Mouse (Mus musculus): Measurements from ENCODE around the gene Mcm7. TPM values are rescaled to one million over a fixed set of nuclear protein-coding genes. Genes with fewer than 3 reads are reported as not detected.
A peak's percentile ranks its signal among the peaks of the same experiment; 100 is the strongest.

Mcm7 gene
- polyA plus RNA-seq, 1 experiment, result 7.1 TPM

- H3K36me3 ChIP-seq (ENCODE audit: control insufficient read depth), result peaks cover 41% of the 10 kb centered on the region
- TF ChIP-seq TAL1 (IDR thresholded peaks at IDR 0.05; ENCODE audit: low read length) (no peak), GATA1 (IDR thresholded peaks at IDR 0.05; ENCODE audit: low read length) (no peak)
- H3K4me1 ChIP-seq (ENCODE audit: control insufficient read depth), result peaks cover 39% of the 10 kb centered on the region
- H3K4me3 ChIP-seq (replicated peaks), result peak within 1 kb of the TSS; percentile 98
- no peaks in the 10 kb centered on the region for H3K9me3 ChIP-seq (ENCODE audit: control insufficient read depth, low read length)
- no peaks in the 10 kb centered on the region for H3K27me3 ChIP-seq (ENCODE audit: control insufficient read depth)
Measured at GRCm38 (mm10) chr5:138160842-138161665, 11.2 kb downstream of the Mcm7 start, which contains the start of gene Cops6. Cops6 (plus strand) TSS chr5:138161071.

- TF ChIP-seq TAL1 (IDR thresholded peaks at IDR 0.05; ENCODE audit: low read length) (no peak), GATA1 (IDR thresholded peaks at IDR 0.05; ENCODE audit: low read length) (no peak)
- Histone ChIP-seq H3K4me3 (replicated peaks) (peak overlapping the region; percentile 98), H3K9me3 (ENCODE audit: control insufficient read depth, low read length) (no peaks in the 10 kb centered on the region), H3K36me3 (ENCODE audit: control insufficient read depth) (peaks cover 33% of the 10 kb centered on the region), H3K27me3 (ENCODE audit: control insufficient read depth) (no peaks in the 10 kb centered on the region), H3K4me1 (ENCODE audit: control insufficient read depth) (peaks cover 41% of the 10 kb centered on the region)
Measured at GRCm38 (mm10) chr5:138160224-138160762, 11.9 kb downstream of the Mcm7 start.

DNA sequence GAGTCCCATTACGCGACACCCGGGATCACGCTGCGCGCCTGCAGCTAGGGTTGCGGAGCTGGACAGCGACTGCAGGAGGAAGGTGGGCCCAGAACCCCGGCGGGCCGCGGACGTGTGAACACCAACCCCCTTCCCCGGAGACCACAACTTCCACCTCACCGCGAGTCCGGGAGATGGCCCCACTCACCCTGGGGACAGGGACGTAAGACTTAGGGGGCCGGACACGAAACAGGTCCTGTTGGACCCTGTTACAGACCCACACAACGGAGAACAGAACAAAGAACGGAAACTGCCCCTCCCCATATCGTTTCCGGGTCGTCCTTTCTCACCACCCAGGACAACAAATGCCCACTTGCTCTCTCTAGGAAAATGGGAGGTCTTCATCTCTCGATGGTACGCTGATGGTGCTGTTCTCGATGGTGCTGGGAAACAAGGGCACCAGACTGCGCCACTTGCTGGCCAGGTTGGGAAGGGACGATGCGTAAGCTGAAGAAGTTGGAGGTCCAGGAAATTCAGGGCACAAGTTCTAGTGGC is 16.7 kb downstream of the Mcm7 start, which contains the start of gene Zfp113:
TSS of gene Zfp113 (minus strand) at position 302 of the 534 bp plus-strand sequence.
- TF ChIP-seq TAL1 (IDR thresholded peaks at IDR 0.05; ENCODE audit: low read length) (no peak), GATA1 (IDR thresholded peaks at IDR 0.05; ENCODE audit: low read length) (no peak)

GRCm38 (mm10) chr5:138154390-138154789 is 17.8 kb downstream of the Mcm7 start:
- no peak for TF ChIP-seq TAL1 (IDR thresholded peaks at IDR 0.05; ENCODE audit: low read length)
- no peak for TF ChIP-seq GATA1 (IDR thresholded peaks at IDR 0.05; ENCODE audit: low read length)
- peak overlapping the region; percentile 77 for H3K4me3 ChIP-seq (replicated peaks)
- no peaks in the 10 kb centered on the region for H3K27me3 ChIP-seq (ENCODE audit: control insufficient read depth)
- peaks cover 19% of the 10 kb centered on the region for H3K4me1 ChIP-seq (ENCODE audit: control insufficient read depth)
- H3K9me3 ChIP-seq (ENCODE audit: control insufficient read depth, low read length), result no peaks in the 10 kb centered on the region
- H3K36me3 ChIP-seq (ENCODE audit: control insufficient read depth), result peaks cover 24% of the 10 kb centered on the region

More for the DNA sequence above, 16.7 kb downstream of the Mcm7 start, which contains the start of gene Zfp113:
- no peaks in the 10 kb centered on the region for H3K27me3 ChIP-seq (ENCODE audit: control insufficient read depth)
- H3K4me3 ChIP-seq (replicated peaks), result peak within 1 kb of the TSS; percentile 77
- H3K9me3 ChIP-seq (ENCODE audit: control insufficient read depth, low read length), result no peaks in the 10 kb centered on the region
- peaks cover 24% of the 10 kb centered on the region for H3K4me1 ChIP-seq (ENCODE audit: control insufficient read depth)
- peaks cover 19% of the 10 kb centered on the region for H3K36me3 ChIP-seq (ENCODE audit: control insufficient read depth)

DNA sequence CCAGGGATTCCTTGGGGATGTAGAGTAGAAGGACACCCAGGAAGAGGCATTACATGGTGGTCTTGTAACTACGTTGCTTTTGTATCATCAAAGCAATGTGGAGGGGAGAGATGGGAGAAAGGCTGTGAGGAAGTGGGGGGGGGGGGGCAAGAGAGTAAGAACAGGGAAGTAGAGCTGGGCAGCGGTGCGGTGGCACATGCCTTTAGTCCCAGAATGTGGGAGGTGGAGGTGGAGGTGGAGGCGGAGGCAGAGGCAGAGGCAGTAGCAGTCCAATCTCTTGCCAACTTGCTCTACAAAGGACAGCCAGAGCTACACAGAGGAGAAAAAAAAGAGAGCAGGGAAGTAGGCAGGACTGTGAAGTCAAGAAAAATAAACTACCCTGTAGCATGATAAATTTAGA is 33.6 kb downstream of the Mcm7 start:
- H3K4me1 ChIP-seq (ENCODE audit: control insufficient read depth), result peaks cover 17% of the 10 kb centered on the region
- no peaks in the 10 kb centered on the region for H3K27me3 ChIP-seq (ENCODE audit: control insufficient read depth)
- no peaks in the 10 kb centered on the region for H3K9me3 ChIP-seq (ENCODE audit: control insufficient read depth, low read length)
- H3K4me3 ChIP-seq (replicated peaks), result no peak overlapping the region
- peaks cover 20% of the 10 kb centered on the region for H3K36me3 ChIP-seq (ENCODE audit: control insufficient read depth)
- TF ChIP-seq TAL1 (IDR thresholded peaks at IDR 0.05; ENCODE audit: low read length), result no peak
- TF ChIP-seq GATA1 (IDR thresholded peaks at IDR 0.05; ENCODE audit: low read length), result no peak

- H3K9me3 ChIP-seq (ENCODE audit: control insufficient read depth, low read length), result no peaks in the 10 kb centered on the region
Measured at GRCm38 (mm10) chr5:138137935-138138549, 34.2 kb downstream of the Mcm7 start.

GRCm38 (mm10) chr5:138137257-138137656 is 35.0 kb downstream of the Mcm7 start:
- Histone ChIP-seq H3K4me3 (replicated peaks) (no peak overlapping the region), H3K4me1 (ENCODE audit: control insufficient read depth) (peaks cover 17% of the 10 kb centered on the region), H3K36me3 (ENCODE audit: control insufficient read depth) (peaks cover 34% of the 10 kb centered on the region), H3K9me3 (ENCODE audit: control insufficient read depth, low read length) (no peaks in the 10 kb centered on the region), H3K27me3 (ENCODE audit: control insufficient read depth) (no peaks in the 10 kb centered on the region)
- TF ChIP-seq GATA1 (IDR thresholded peaks at IDR 0.05; ENCODE audit: low read length), result no peak
- no peak for TF ChIP-seq TAL1 (IDR thresholded peaks at IDR 0.05; ENCODE audit: low read length)

More at GRCm38 (mm10) chr5:138137935-138138549, 34.2 kb downstream of the Mcm7 start:
- no peak for TF ChIP-seq TAL1 (IDR thresholded peaks at IDR 0.05; ENCODE audit: low read length)
- TF ChIP-seq GATA1 (IDR thresholded peaks at IDR 0.05; ENCODE audit: low read length), result no peak
- no peaks in the 10 kb centered on the region for H3K27me3 ChIP-seq (ENCODE audit: control insufficient read depth)
- H3K4me1 ChIP-seq (ENCODE audit: control insufficient read depth), result peaks cover 17% of the 10 kb centered on the region
- no peak overlapping the region for H3K4me3 ChIP-seq (replicated peaks)
- H3K36me3 ChIP-seq (ENCODE audit: control insufficient read depth), result peaks cover 26% of the 10 kb centered on the region

- Histone ChIP-seq H3K9me3 (ENCODE audit: control insufficient read depth, low read length) (no peaks in the 10 kb centered on the region), H3K4me1 (ENCODE audit: control insufficient read depth) (peaks cover 10% of the 10 kb centered on the region), H3K4me3 (replicated peaks) (no peak overlapping the region), H3K27me3 (ENCODE audit: control insufficient read depth) (no peaks in the 10 kb centered on the region), H3K36me3 (ENCODE audit: control insufficient read depth) (peaks cover 73% of the 10 kb centered on the region)
- TF ChIP-seq TAL1 (IDR thresholded peaks at IDR 0.05; ENCODE audit: low read length) (no peak), GATA1 (IDR thresholded peaks at IDR 0.05; ENCODE audit: low read length) (no peak)
Measured at GRCm38 (mm10) chr5:138132425-138133064, 39.7 kb downstream of the Mcm7 start.

All from erythroblast, embryonic 14.5 days (primary cell).